Mouse (Mus musculus): ENCODE measurements around the gene Gpr141. TPM values are rescaled to one million over a fixed set of nuclear protein-coding genes. Genes with fewer than 3 reads are reported as not detected.

Gpr141 gene
- total and polyA plus RNA-seq, 3 experiments, result not detected

- TF ChIP-seq USF1 (IDR thresholded peaks at IDR 0.05; ENCODE audit: low read depth, low read length) (no peak), CHD2 (IDR thresholded peaks at IDR 0.05; ENCODE audit: low read length) (no peak), KAT2A (conservative IDR thresholded peaks at IDR 0.05; ENCODE audit: low read depth, low read length) (no peak), POLR2AphosphoS5 (IDR thresholded peaks at IDR 0.05; ENCODE audit: borderline replicate concordance, low read depth, low read length) (no peak), ZC3H11A (IDR thresholded peaks at IDR 0.05; ENCODE audit: low read depth, low read length) (no peak)
Measured at GRCm38 (mm10) chr13:19767202-19767601, 56.9 kb downstream of the Gpr141 start (continued).

GRCm38 (mm10) chr13:19764276-19764675, 59.8 kb downstream of the Gpr141 start:
- no peaks in the 10 kb centered on the region for H3K4me1 ChIP-seq (ENCODE audit: control insufficient read depth in 1 of 2, insufficient read depth in 2 of 2, low read length in 2 of 2)
- H3K4me3 ChIP-seq (ENCODE audit: control insufficient read depth in 1 of 2, insufficient read depth in 1 of 2, low read depth in 2 of 2, low read length in 2 of 2), result no peak overlapping the region
- TF ChIP-seq NELFE (IDR thresholded peaks at IDR 0.05; ENCODE audit: low read depth, low read length) (no peak), ETS1 (IDR thresholded peaks at IDR 0.05; ENCODE audit: low read depth, low read length) (no peak), E2F4 (IDR thresholded peaks at IDR 0.05; ENCODE audit: borderline replicate concordance, low read depth, low read length) (no peak), SMC3 (IDR thresholded peaks at IDR 0.05; ENCODE audit: low read depth, low read length) (no peak), TCF12 (IDR thresholded peaks at IDR 0.05; ENCODE audit: low read depth, low read length) (no peak), HCFC1 (IDR thresholded peaks at IDR 0.05; ENCODE audit: low read depth, low read length) (no peak), RAD21 (IDR thresholded peaks at IDR 0.05; ENCODE audit: low read depth, low read length) (no peak), SIN3A (IDR thresholded peaks at IDR 0.05; ENCODE audit: low read length) (no peak), CHD2 (IDR thresholded peaks at IDR 0.05; ENCODE audit: low read length) (no peak), ZNF384 (IDR thresholded peaks at IDR 0.05; ENCODE audit: low read depth, low read length) (no peak), ZC3H11A (IDR thresholded peaks at IDR 0.05; ENCODE audit: low read depth, low read length) (no peak)
- no peak overlapping the region for H3K9ac ChIP-seq (ENCODE audit: control insufficient read depth, low read depth, low read length, poor library complexity, severe bottlenecking)
- no peak overlapping the region for H3K27ac ChIP-seq (ENCODE audit: control insufficient read depth, low read depth, low read length)
- no peaks in the 10 kb centered on the region for H3K27me3 ChIP-seq (ENCODE audit: control insufficient read depth in 1 of 2, insufficient read depth in 2 of 2, low read length in 2 of 2)
- no peaks in the 10 kb centered on the region for H3K9me3 ChIP-seq (replicated peaks; ENCODE audit: insufficient read depth, low read length)
- no peaks in the 10 kb centered on the region for H3K79me2 ChIP-seq (ENCODE audit: control insufficient read depth, insufficient read depth, low read length, poor library complexity)
- H3K36me3 ChIP-seq (ENCODE audit: control insufficient read depth in 1 of 2, insufficient read depth in 2 of 2, low read length in 2 of 2), result no peaks in the 10 kb centered on the region
- no peak for DNase-seq (ENCODE audit: low read depth, low spot score)

GRCm38 (mm10) chr13:19763211-19763610, 60.8 kb downstream of the Gpr141 start:
- Histone ChIP-seq H3K27ac (ENCODE audit: control insufficient read depth, low read depth, low read length) (no peak overlapping the region), H3K4me1 (ENCODE audit: control insufficient read depth in 1 of 2, insufficient read depth in 2 of 2, low read length in 2 of 2) (no peaks in the 10 kb centered on the region), H3K9ac (ENCODE audit: control insufficient read depth, low read depth, low read length, poor library complexity, severe bottlenecking) (no peak overlapping the region), H3K4me3 (ENCODE audit: control insufficient read depth in 1 of 2, insufficient read depth in 1 of 2, low read depth in 2 of 2, low read length in 2 of 2) (no peak overlapping the region), H3K79me2 (ENCODE audit: control insufficient read depth, insufficient read depth, low read length, poor library complexity) (no peaks in the 10 kb centered on the region), H3K36me3 (ENCODE audit: control insufficient read depth in 1 of 2, insufficient read depth in 2 of 2, low read length in 2 of 2) (no peaks in the 10 kb centered on the region), H3K9me3 (replicated peaks; ENCODE audit: insufficient read depth, low read length) (no peaks in the 10 kb centered on the region), H3K27me3 (ENCODE audit: control insufficient read depth in 1 of 2, insufficient read depth in 2 of 2, low read length in 2 of 2) (no peaks in the 10 kb centered on the region)
- no peak for DNase-seq (ENCODE audit: low read depth, low spot score)
- no peak for TF ChIP-seq TCF12 (IDR thresholded peaks at IDR 0.05; ENCODE audit: low read depth, low read length)
- no peak for TF ChIP-seq GABPA (IDR thresholded peaks at IDR 0.05; ENCODE audit: low read depth, low read length)
- TF ChIP-seq NELFE (IDR thresholded peaks at IDR 0.05; ENCODE audit: low read depth, low read length), result no peak
- no peak for TF ChIP-seq CHD2 (IDR thresholded peaks at IDR 0.05; ENCODE audit: low read length)

Measured in MEL (cell line).